Mouse (Mus musculus): Measurements from ENCODE around the gene Pdzd2. TPM values are rescaled to one million over a fixed set of nuclear protein-coding genes. Genes with fewer than 3 reads are reported as not detected.

The Pdzd2 gene
- total RNA-seq, 1 experiment from 2014 or later: 14.4 TPM

DNA sequence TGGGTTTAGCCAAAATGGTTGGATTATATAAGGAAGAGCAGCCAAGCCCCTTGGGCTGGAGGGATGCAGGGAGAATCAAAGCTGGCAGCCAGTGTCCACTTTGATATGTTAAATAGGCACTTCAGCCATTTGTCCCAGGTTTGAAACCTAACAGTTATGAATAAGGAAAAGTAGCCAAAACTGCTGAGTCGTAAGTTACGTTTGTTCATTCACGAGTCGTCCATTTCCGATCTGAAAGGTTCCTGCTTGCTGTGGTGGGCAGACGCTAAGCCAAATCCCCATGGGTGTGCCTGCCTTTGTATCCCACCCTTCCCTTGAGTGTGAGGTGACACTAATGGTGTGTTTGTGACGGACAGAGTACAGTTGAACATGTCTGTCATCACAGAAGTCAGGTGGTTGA, 428.3 kb downstream of the Pdzd2 start:
- no peak for DNase-seq

DNA sequence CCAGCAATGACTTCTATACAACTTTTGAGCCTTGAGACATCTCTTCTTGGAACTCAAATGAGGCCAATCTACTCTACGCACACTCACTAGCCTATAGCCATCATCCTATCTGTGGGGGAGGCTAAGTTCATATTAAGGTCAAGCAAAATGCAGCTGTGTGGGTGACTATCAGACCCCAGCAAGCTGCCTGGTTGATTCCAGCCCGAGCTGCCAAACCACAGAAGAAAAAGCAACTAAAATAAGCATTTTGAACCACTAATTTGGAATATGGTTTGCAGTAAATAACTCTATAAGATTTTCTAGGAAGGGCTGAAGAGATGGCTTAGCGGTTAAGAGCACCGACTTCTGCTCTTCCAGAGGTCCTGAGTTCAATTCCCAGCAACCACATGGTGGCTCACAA, 429.0 kb downstream of the Pdzd2 start:
- DNase-seq: no peak

Small RNA genes lying within 50 kb of the gene (microRNA-seq; reads per million reads assigned to microRNA genes)
- gene Gm24135 (0 reads per million in 2 experiments), gene Gm24302 (0 reads per million in 2 experiments)

Other genes starting within 250 kb of the Pdzd2 start
- 15.3 and 18.5 TPM in 2 replicates for gene 6030458C11Rik, start 84.7 kb upstream of the Pdzd2 start, total RNA-seq (2021)
- 36.4 and 40.3 TPM in 2 replicates for gene Drosha, start 84.9 kb upstream of the Pdzd2 start, total RNA-seq (2021)

Measured in adrenal gland, postnatal 25 days (tissue).